Mouse (Mus musculus): ENCODE data around the gene Minpp1. TPM values are rescaled to one million over a fixed set of nuclear protein-coding genes. Genes with fewer than 3 reads are reported as not detected.
"Not testable (repeated sequence)": the region's sequence is repeated elsewhere in the genome, so short reads cannot be mapped to it uniquely, and the experiment has no call there.

The Minpp1 gene
- polyA plus RNA-seq, 1 experiment = 22.9 TPM

DNA sequence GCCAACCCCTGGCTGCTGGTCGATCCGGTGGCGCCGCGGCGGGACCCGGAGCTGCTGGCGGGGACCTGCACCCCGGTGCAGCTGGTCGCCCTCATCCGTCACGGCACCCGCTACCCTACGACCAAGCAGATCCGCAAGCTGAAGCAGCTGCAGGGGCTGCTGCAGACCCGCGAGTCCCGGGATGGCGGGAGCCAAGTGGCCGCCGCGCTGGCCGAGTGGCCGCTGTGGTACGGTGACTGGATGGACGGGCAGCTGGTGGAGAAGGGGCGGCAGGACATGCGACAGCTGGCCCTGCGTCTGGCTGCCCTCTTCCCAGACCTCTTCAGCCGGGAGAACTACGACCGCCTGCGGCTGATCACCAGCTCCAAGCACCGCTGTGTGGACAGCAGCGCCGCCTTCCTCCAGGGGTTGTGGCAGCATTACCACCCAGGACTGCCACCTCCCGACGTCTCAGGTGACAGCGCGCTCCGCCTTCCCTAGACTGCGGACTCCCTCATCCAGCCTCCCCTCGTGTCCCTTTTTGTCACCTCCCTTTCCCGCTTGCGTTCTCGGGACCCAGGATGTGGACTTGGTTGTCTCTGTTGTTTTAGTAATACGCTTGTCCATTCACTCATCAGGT is 646 bp downstream of the Minpp1 start:
- Histone ChIP-seq H3K4me3 (peak overlapping the region; percentile 54), H3K79me2 (ENCODE audit: control insufficient read depth, insufficient read depth) (peaks cover 20% of the 10 kb centered on the region), H3K4me2 (ENCODE audit: low read depth) (peak overlapping the region; percentile 99), H3ac (ENCODE audit: control insufficient read depth, insufficient read length) (peak overlapping the region; percentile 90)
- H3K36me3 ChIP-seq (ENCODE audit: control insufficient read depth, insufficient read depth); H3K27me3 ChIP-seq (ENCODE audit: control insufficient read depth, insufficient read depth, insufficient read length): not testable (repeated sequence)
- peak in 1 of 3 experiments; percentile 44 for TF ChIP-seq MYOG (IDR thresholded peaks at IDR 0.05; ENCODE audit: control insufficient read depth in 1 of 3, insufficient read depth in 1 of 3, insufficient read length in 2 of 3, low read depth in 2 of 3)
- peak in 2 of 3 experiments; percentile 4 to 29 for TF ChIP-seq MYOD1 (IDR thresholded peaks at IDR 0.05; ENCODE audit: control insufficient read depth in 1 of 3, insufficient read length in 2 of 3, low read depth in 2 of 3)
- TF ChIP-seq POLR2A (IDR thresholded peaks at IDR 0.05; ENCODE audit: insufficient read length, low read depth) = peak; percentile 35

- Histone ChIP-seq H3K27me3 (ENCODE audit: control insufficient read depth, insufficient read depth, insufficient read length) (no peaks in the 10 kb centered on the region), H3K36me3 (ENCODE audit: control insufficient read depth, insufficient read depth) (peaks cover 10% of the 10 kb centered on the region), H3K4me2 (ENCODE audit: low read depth) (peak overlapping the region; percentile 99), H3K4me3 (no peak overlapping the region), H3K79me2 (ENCODE audit: control insufficient read depth, insufficient read depth) (peaks cover 20% of the 10 kb centered on the region), H3ac (ENCODE audit: control insufficient read depth, insufficient read length) (no peak overlapping the region)
- TF ChIP-seq CEBPB (IDR thresholded peaks at IDR 0.05; ENCODE audit: insufficient read depth, poor library complexity, severe bottlenecking) (no peak), MYOD1 (IDR thresholded peaks at IDR 0.05; ENCODE audit: control insufficient read depth in 1 of 3, insufficient read length in 2 of 3, low read depth in 2 of 3) (no peak), POLR2A (IDR thresholded peaks at IDR 0.05; ENCODE audit: insufficient read length, low read depth) (no peak), POLR2AphosphoS2 (IDR thresholded peaks at IDR 0.05; ENCODE audit: insufficient read length, low read depth) (no peak), USF1 (IDR thresholded peaks at IDR 0.05; ENCODE audit: low read depth) (no peak), REST (IDR thresholded peaks at IDR 0.05; ENCODE audit: insufficient read depth, insufficient read length) (no peak), MAX (IDR thresholded peaks at IDR 0.05; ENCODE audit: low read depth) (no peak), E2F4 (IDR thresholded peaks at IDR 0.05; ENCODE audit: insufficient read depth) (no peak), SRF (IDR thresholded peaks at IDR 0.05; ENCODE audit: control insufficient read depth, insufficient read length, low read depth) (no peak), TCF3 (IDR thresholded peaks at IDR 0.05; ENCODE audit: insufficient read length, low read depth) (no peak), MYOG (IDR thresholded peaks at IDR 0.05; ENCODE audit: control insufficient read depth in 1 of 3, insufficient read depth in 1 of 3, insufficient read length in 2 of 3, low read depth in 2 of 3) (no peak), TCF12 (IDR thresholded peaks at IDR 0.05; ENCODE audit: insufficient read depth, poor library complexity, severe bottlenecking) (no peak)
Observed at GRCm38 (mm10) chr19:32487595-32488255, 2.2 kb downstream of the Minpp1 start.

- Histone ChIP-seq H3ac (ENCODE audit: control insufficient read depth, insufficient read length) (no peak overlapping the region), H3K36me3 (ENCODE audit: control insufficient read depth, insufficient read depth) (peaks cover 14% of the 10 kb centered on the region), H3K79me2 (ENCODE audit: control insufficient read depth, insufficient read depth) (peaks cover 20% of the 10 kb centered on the region), H3K4me3 (no peak overlapping the region), H3K4me2 (ENCODE audit: low read depth) (no peak overlapping the region), H3K27me3 (ENCODE audit: control insufficient read depth, insufficient read depth, insufficient read length) (no peaks in the 10 kb centered on the region)
- no peak for TF ChIP-seq CEBPB (IDR thresholded peaks at IDR 0.05; ENCODE audit: insufficient read depth, poor library complexity, severe bottlenecking)
- TF ChIP-seq MYOD1 (IDR thresholded peaks at IDR 0.05; ENCODE audit: control insufficient read depth in 1 of 3, insufficient read length in 2 of 3, low read depth in 2 of 3) = no peak
- TF ChIP-seq MAX (IDR thresholded peaks at IDR 0.05; ENCODE audit: low read depth) = no peak
- TF ChIP-seq E2F4 (IDR thresholded peaks at IDR 0.05; ENCODE audit: insufficient read depth) = no peak
- TF ChIP-seq TCF3 (IDR thresholded peaks at IDR 0.05; ENCODE audit: insufficient read length, low read depth) = no peak
- no peak for TF ChIP-seq MYOG (IDR thresholded peaks at IDR 0.05; ENCODE audit: control insufficient read depth in 1 of 3, insufficient read depth in 1 of 3, insufficient read length in 2 of 3, low read depth in 2 of 3)
- TF ChIP-seq TCF12 (IDR thresholded peaks at IDR 0.05; ENCODE audit: insufficient read depth, poor library complexity, severe bottlenecking) = no peak
- no peak for TF ChIP-seq USF1 (IDR thresholded peaks at IDR 0.05; ENCODE audit: low read depth)
- no peak for TF ChIP-seq POLR2A (IDR thresholded peaks at IDR 0.05; ENCODE audit: insufficient read length, low read depth)
- TF ChIP-seq POLR2AphosphoS2 (IDR thresholded peaks at IDR 0.05; ENCODE audit: insufficient read length, low read depth) = no peak
- TF ChIP-seq SRF (IDR thresholded peaks at IDR 0.05; ENCODE audit: control insufficient read depth, insufficient read length, low read depth) = no peak
Observed at GRCm38 (mm10) chr19:32489166-32489895, 3.8 kb downstream of the Minpp1 start.

DNA sequence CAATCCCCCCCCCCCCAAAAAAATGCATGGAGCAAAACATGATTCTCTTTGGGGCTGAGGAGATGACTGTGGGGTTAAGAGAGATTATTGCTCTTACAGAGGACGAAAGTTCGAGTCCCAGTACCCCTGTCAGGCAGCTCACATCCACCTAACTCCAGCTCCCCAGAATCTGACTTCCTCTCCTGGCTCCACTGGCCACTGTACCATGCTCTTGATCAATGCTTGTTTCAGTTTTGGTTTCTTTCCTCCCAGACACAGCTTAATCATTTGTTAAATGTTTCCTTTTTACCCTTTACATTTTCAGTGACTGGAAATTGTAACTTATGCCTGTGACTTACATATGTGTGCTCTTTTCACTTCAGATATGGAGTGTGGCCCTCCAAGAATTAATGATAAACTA is 5.4 kb downstream of the Minpp1 start:
- no peak overlapping the region for H3K4me3 ChIP-seq

More for the DNA sequence above, 5.4 kb downstream of the Minpp1 start:
- peaks cover 14% of the 10 kb centered on the region for H3K36me3 ChIP-seq (ENCODE audit: control insufficient read depth, insufficient read depth)
- H3ac ChIP-seq (ENCODE audit: control insufficient read depth, insufficient read length) = no peak overlapping the region
- H3K4me2 ChIP-seq (ENCODE audit: low read depth) = no peak overlapping the region
- no peak for TF ChIP-seq POLR2AphosphoS2 (IDR thresholded peaks at IDR 0.05; ENCODE audit: insufficient read length, low read depth)
- TF ChIP-seq MYOG (IDR thresholded peaks at IDR 0.05; ENCODE audit: control insufficient read depth in 1 of 3, insufficient read depth in 1 of 3, insufficient read length in 2 of 3, low read depth in 2 of 3) = no peak
- TF ChIP-seq REST (IDR thresholded peaks at IDR 0.05; ENCODE audit: insufficient read depth, insufficient read length) = no peak
- TF ChIP-seq MYOD1 (IDR thresholded peaks at IDR 0.05; ENCODE audit: control insufficient read depth in 1 of 3, insufficient read length in 2 of 3, low read depth in 2 of 3) = no peak
- no peak for TF ChIP-seq TCF12 (IDR thresholded peaks at IDR 0.05; ENCODE audit: insufficient read depth, poor library complexity, severe bottlenecking)
- no peak for TF ChIP-seq SRF (IDR thresholded peaks at IDR 0.05; ENCODE audit: control insufficient read depth, insufficient read length, low read depth)
- no peak for TF ChIP-seq MAX (IDR thresholded peaks at IDR 0.05; ENCODE audit: low read depth)
- no peak for TF ChIP-seq TCF3 (IDR thresholded peaks at IDR 0.05; ENCODE audit: insufficient read length, low read depth)
- TF ChIP-seq CEBPB (IDR thresholded peaks at IDR 0.05; ENCODE audit: insufficient read depth, poor library complexity, severe bottlenecking) = no peak
- no peak for TF ChIP-seq POLR2A (IDR thresholded peaks at IDR 0.05; ENCODE audit: insufficient read length, low read depth)
- TF ChIP-seq USF1 (IDR thresholded peaks at IDR 0.05; ENCODE audit: low read depth) = no peak
- no peak for TF ChIP-seq E2F4 (IDR thresholded peaks at IDR 0.05; ENCODE audit: insufficient read depth)
- no peaks in the 10 kb centered on the region for H3K27me3 ChIP-seq (ENCODE audit: control insufficient read depth, insufficient read depth, insufficient read length)
- peaks cover 20% of the 10 kb centered on the region for H3K79me2 ChIP-seq (ENCODE audit: control insufficient read depth, insufficient read depth)

Data from myocyte (in vitro differentiated cells).